Mouse (Mus musculus) telencephalon, adult 2 months (tissue): ENCODE results near the gene Eml4.

Source experiments
- DNase-seq: peaks from one replicate; pipeline ENCODE4 v3.0.0-alpha.2; 2011; ENCODE audit warnings: low read depth, low spot score

Gene Eml4

GRCm38 (mm10) chr17:83350379-83351091, at the start of gene Eml4:
Gene Eml4 (plus strand): TSS chr17:83350931.
- DNase-seq: peak; percentile 64

- DNase-seq: no peak
Measured at GRCm38 (mm10) chr17:83301433-83301832, 49.3 kb upstream of the Eml4 start.

- no peak for DNase-seq
Measured at GRCm38 (mm10) chr17:83304089-83304822, 46.5 kb upstream of the Eml4 start.

- no peak for DNase-seq
Measured at GRCm38 (mm10) chr17:83306964-83307640, 43.6 kb upstream of the Eml4 start.

- no peak for DNase-seq
Measured at GRCm38 (mm10) chr17:83307641-83308296, 43.0 kb upstream of the Eml4 start.

- no peak for DNase-seq
Measured at GRCm38 (mm10) chr17:83308451-83308850, 42.3 kb upstream of the Eml4 start.

GRCm38 (mm10) chr17:83309243-83309642, 41.5 kb upstream of the Eml4 start:
- DNase-seq: no peak

GRCm38 (mm10) chr17:83311806-83312205, 38.9 kb upstream of the Eml4 start:
- no peak for DNase-seq

- DNase-seq: peak; percentile 16
Measured at GRCm38 (mm10) chr17:83312244-83312918, 38.4 kb upstream of the Eml4 start.

- no peak for DNase-seq
Measured at GRCm38 (mm10) chr17:83313046-83313689, 37.6 kb upstream of the Eml4 start.

GRCm38 (mm10) chr17:83315476-83315875, 35.3 kb upstream of the Eml4 start:
- no peak for DNase-seq

GRCm38 (mm10) chr17:83322621-83323335, 28.0 kb upstream of the Eml4 start:
- peak; percentile 21 for DNase-seq

- no peak for DNase-seq
Measured at GRCm38 (mm10) chr17:83323410-83324268, 27.1 kb upstream of the Eml4 start.

- DNase-seq: no peak
Measured at GRCm38 (mm10) chr17:83324269-83324616, 26.5 kb upstream of the Eml4 start.

- DNase-seq: no peak
Measured at GRCm38 (mm10) chr17:83335183-83335584, 15.5 kb upstream of the Eml4 start.

- no peak for DNase-seq
Measured at GRCm38 (mm10) chr17:83337051-83337898, 13.5 kb upstream of the Eml4 start.

GRCm38 (mm10) chr17:83339368-83340085, 11.2 kb upstream of the Eml4 start:
- DNase-seq: no peak
